Mouse (Mus musculus): Measurements from ENCODE around the gene Gm3147. TPM values are rescaled to one million over a fixed set of nuclear protein-coding genes. Genes with fewer than 3 reads are reported as not detected.
"Not testable (repeated sequence)": the region's sequence is repeated elsewhere in the genome, so short reads cannot be mapped to it uniquely, and the experiment has no call there.

Gm3147 gene
- total RNA-seq (2021) = not detected

DNA sequence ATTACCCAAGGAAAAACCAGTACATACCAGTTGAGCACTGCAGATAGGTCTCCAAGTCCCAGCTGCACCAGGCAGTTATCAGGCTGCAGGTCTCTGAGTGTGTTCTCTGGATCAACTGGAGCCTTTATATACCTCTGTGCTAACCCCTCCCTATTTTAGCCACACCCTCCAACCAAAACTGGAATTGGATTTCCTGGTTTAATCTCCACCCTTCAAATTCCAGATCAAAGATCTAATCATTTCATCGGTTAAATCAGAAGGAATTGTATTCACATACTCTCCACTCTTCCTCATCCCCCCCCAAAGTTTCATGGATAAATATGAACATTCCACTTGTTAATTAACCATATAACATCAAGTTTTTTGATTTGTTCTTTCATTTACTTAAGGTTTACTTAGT lies at the start of gene Gm3147:
TSS of gene Gm3147 (minus strand) at position 101 of the 400 bp plus-strand sequence.
- DNase-seq (ENCODE audit: low spot score); intact Hi-C loops (cut with DNase I): not testable (repeated sequence)

DNA sequence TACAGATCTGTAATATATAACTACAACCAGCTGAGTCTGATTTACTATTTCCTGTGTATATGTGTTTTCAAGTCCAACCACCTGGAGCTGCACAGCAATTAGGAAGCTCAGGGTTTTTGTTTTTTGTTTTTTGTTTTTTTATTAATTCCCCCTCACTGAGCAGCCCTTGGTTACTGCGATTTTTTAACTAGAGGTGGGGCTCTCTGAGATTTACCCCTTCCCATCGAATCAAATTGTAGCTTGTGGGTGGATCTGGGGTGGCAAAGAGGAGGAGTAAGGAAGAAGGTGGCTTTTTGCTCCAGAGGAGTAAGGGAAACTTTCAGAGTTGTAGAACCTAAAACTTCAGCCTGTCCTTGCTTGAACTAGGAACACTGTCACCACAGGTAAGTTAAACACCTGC lies 31.9 kb upstream of the Gm3147 start, which contains the start of gene Gm6205:
TSS of gene Gm6205 (plus strand) at position 301 of the 400 bp plus-strand sequence.
- DNase-seq (ENCODE audit: low spot score); intact Hi-C loops (cut with DNase I): not testable (repeated sequence)

DNA sequence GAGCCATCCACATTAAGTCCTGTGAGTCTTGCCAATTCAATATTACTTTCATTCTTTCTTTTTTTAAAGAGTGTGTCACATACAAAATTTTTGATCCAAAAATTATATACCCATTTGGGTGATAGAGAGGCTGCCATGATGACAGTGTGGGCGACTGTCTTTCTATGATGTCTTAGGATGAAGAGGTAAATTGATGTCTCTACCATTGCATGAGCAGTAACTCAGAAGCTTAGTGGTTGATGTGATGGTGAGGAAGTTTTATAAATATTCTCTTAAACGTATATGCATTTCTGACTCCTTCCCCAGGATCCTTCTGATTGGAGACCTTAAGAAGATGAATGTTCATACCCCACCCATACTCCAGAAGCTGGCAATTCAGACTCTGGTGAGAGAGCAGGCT lies 7.5 kb upstream of the Gm3147 start, which contains the start of gene Gm6509:
TSS of gene Gm6509 (plus strand) at position 301 of the 400 bp plus-strand sequence.
- intact Hi-C loops (cut with DNase I); DNase-seq (ENCODE audit: low spot score): not testable (repeated sequence)

Other genes starting within 250 kb of the Gm3147 start
- not detected for gene Gm7682, start 170.6 kb downstream of the Gm3147 start, total RNA-seq (2021)
- not detected for gene Gm3139, start 90.1 kb downstream of the Gm3147 start, total RNA-seq (2021)
- not detected for gene Gm6509, start 7.6 kb upstream of the Gm3147 start, total RNA-seq (2021)
- not detected for gene Gm6205, start 32.0 kb upstream of the Gm3147 start, total RNA-seq (2021)
- not detected for gene Gm3183, start 249.1 kb upstream of the Gm3147 start, total RNA-seq (2021)